Mouse (Mus musculus): Measurements from ENCODE around the gene Dctn5. TPM values are rescaled to one million over a fixed set of nuclear protein-coding genes. Genes with fewer than 3 reads are reported as not detected.

The Dctn5 gene
- polyA plus RNA-seq, 1 experiment from 2014 or later = 167 TPM

- Histone ChIP-seq H3K9me3 (ENCODE audit: control insufficient read depth, low read length) (no peaks in the 10 kb centered on the region), H3K4me3 (ENCODE audit: low read length) (peak overlapping the region; percentile 53), H3K9ac (ENCODE audit: low read depth, low read length) (peak overlapping the region; percentile 73), H3K4me2 (ENCODE audit: low read length) (peak overlapping the region; percentile 98), H3K27me3 (replicated peaks; ENCODE audit: control insufficient read depth, insufficient read depth, low read length) (no peaks in the 10 kb centered on the region), H3K27ac (ENCODE audit: low read depth, low read length) (peak overlapping the region; percentile 72; the same call in 1 of the 2 replicates), H3K4me1 (ENCODE audit: control insufficient read depth, insufficient read depth, low read depth, low read length) (peaks cover 17% of the 10 kb centered on the region), H3K36me3 (ENCODE audit: control insufficient read depth, insufficient read depth, low read length) (no peaks in the 10 kb centered on the region)
- ATAC-seq = no peak
- 5% methylated on average over 13 of the region's 13 CpGs for WGBS
Observed at GRCm38 (mm10) chr7:122158488-122158887, 25.6 kb downstream of the Dctn5 start.

DNA sequence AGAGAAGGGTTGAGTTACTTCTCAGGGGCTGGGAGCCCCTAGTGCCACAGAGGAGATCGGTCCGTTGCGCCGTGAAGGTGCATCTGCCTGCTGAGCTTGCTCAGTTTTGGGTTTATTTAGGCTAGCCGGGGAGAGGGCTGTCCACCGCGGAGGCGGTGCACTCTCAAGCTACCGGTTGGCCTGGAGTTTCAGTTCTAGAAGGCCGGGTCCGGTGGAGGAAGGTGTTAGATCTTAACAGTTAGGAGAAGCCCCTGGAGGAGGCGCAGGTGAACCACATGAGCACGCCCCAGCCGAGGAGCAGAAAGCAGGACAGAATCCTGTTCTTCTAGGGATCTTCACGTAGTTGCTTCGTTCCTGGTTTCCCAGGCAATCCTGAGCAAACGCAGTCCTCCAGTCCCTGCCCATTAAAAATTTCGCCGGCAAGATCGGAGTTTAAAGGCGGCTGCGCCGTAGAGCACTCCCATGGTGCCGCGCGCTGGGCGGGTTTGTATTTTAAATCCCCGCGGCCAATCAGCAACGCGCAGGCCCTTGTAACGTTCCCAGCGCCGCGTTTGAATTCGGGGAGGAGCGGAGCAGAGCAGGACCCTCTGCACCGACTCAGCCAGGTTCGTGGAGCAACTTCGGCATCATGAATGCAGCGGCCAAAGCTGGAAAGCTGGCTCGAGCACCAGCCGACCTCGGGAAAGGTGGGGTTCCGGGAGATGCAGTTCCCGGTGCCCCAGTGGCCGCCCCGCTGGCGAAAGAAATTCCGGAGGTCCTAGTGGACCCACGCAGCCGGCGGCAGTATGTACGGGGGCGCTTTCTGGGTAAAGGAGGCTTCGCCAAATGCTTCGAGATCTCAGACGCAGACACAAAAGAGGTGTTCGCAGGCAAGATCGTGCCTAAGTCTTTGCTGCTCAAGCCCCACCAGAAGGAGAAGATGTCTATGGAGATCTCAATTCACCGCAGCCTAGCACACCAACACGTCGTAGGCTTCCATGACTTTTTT lies 26.4 kb downstream of the Dctn5 start, which contains the start of gene Plk1:
Gene Plk1, plus strand, starts transcription at position 525 of the 988 bp plus-strand sequence.
- Histone ChIP-seq H3K27me3 (replicated peaks; ENCODE audit: control insufficient read depth, insufficient read depth, low read length) (no peaks in the 10 kb centered on the region), H3K9ac (ENCODE audit: low read depth, low read length) (peak within 1 kb of the TSS; percentile 73), H3K9me3 (ENCODE audit: control insufficient read depth, low read length) (no peaks in the 10 kb centered on the region), H3K36me3 (ENCODE audit: control insufficient read depth, insufficient read depth, low read length) (no peaks in the 10 kb centered on the region), H3K4me2 (ENCODE audit: low read length) (peak within 1 kb of the TSS; percentile 98), H3K4me1 (ENCODE audit: control insufficient read depth, insufficient read depth, low read depth, low read length) (peaks cover 17% of the 10 kb centered on the region), H3K4me3 (ENCODE audit: low read length) (peak within 1 kb of the TSS; percentile 53), H3K27ac (ENCODE audit: low read depth, low read length) (peak within 1 kb of the TSS; percentile 72)
- under 1% methylated on average over 63 of the region's 63 CpGs for WGBS
- ATAC-seq = peak; percentile 96

GRCm38 (mm10) chr7:122160037-122160436 lies 27.2 kb downstream of the Dctn5 start:
- WGBS = under 1% methylated on average over 12 of the region's 12 CpGs
- no peak for ATAC-seq
- Histone ChIP-seq H3K9me3 (ENCODE audit: control insufficient read depth, low read length) (no peaks in the 10 kb centered on the region), H3K9ac (ENCODE audit: low read depth, low read length) (peak overlapping the region; percentile 73), H3K4me3 (ENCODE audit: low read length) (peak overlapping the region; percentile 53), H3K4me2 (ENCODE audit: low read length) (peak overlapping the region; percentile 98), H3K27ac (ENCODE audit: low read depth, low read length) (no peak overlapping the region), H3K4me1 (ENCODE audit: control insufficient read depth, insufficient read depth, low read depth, low read length) (peaks cover 17% of the 10 kb centered on the region), H3K27me3 (replicated peaks; ENCODE audit: control insufficient read depth, insufficient read depth, low read length) (no peaks in the 10 kb centered on the region), H3K36me3 (ENCODE audit: control insufficient read depth, insufficient read depth, low read length) (no peaks in the 10 kb centered on the region)

DNA sequence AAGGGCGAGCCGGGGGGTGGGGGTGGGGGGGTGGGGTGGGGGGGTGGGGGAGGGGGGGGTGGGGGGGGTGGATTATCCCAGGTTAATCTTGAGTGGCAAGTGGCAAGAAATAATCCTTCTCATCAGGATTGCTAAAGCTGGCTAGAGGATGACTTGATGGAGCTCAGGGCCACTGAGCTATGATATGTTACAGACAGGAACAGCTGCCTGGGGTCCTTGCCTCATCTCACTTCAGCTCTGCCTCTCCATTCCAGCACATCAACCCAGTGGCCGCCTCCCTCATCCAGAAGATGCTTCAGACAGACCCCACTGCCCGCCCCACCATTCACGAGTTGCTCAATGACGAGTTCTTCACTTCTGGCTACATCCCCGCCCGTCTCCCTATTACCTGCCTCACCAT lies 30.9 kb downstream of the Dctn5 start:
- WGBS = 95% methylated on average over 6 of the region's 8 CpGs
- Histone ChIP-seq H3K9ac (ENCODE audit: low read depth, low read length) (no peak overlapping the region), H3K4me3 (ENCODE audit: low read length) (no peak overlapping the region), H3K36me3 (ENCODE audit: control insufficient read depth, insufficient read depth, low read length) (no peaks in the 10 kb centered on the region; the same call in 1 of the 2 replicates), H3K27me3 (replicated peaks; ENCODE audit: control insufficient read depth, insufficient read depth, low read length) (no peaks in the 10 kb centered on the region), H3K9me3 (ENCODE audit: control insufficient read depth, low read length) (no peaks in the 10 kb centered on the region), H3K27ac (ENCODE audit: low read depth, low read length) (no peak overlapping the region), H3K4me2 (ENCODE audit: low read length) (no peak overlapping the region), H3K4me1 (ENCODE audit: control insufficient read depth, insufficient read depth, low read depth, low read length) (peaks cover 9% of the 10 kb centered on the region)
- no peak for ATAC-seq

GRCm38 (mm10) chr7:122167203-122167602 lies 34.4 kb downstream of the Dctn5 start:
- 89% methylated on average over 7 of the region's 7 CpGs for WGBS
- ATAC-seq = no peak
- no peaks in the 10 kb centered on the region for H3K4me1 ChIP-seq (ENCODE audit: control insufficient read depth, insufficient read depth, low read depth, low read length)
- peaks cover 2% of the 10 kb centered on the region; the same call in 1 of the 2 replicates for H3K36me3 ChIP-seq (ENCODE audit: control insufficient read depth, insufficient read depth, low read length)
- H3K27me3 ChIP-seq (replicated peaks; ENCODE audit: control insufficient read depth, insufficient read depth, low read length) = no peaks in the 10 kb centered on the region
- no peak overlapping the region for H3K27ac ChIP-seq (ENCODE audit: low read depth, low read length)
- H3K4me2 ChIP-seq (ENCODE audit: low read length) = no peak overlapping the region
- no peak overlapping the region for H3K4me3 ChIP-seq (ENCODE audit: low read length)
- no peaks in the 10 kb centered on the region for H3K9me3 ChIP-seq (ENCODE audit: control insufficient read depth, low read length)
- H3K9ac ChIP-seq (ENCODE audit: low read depth, low read length) = no peak overlapping the region

DNA sequence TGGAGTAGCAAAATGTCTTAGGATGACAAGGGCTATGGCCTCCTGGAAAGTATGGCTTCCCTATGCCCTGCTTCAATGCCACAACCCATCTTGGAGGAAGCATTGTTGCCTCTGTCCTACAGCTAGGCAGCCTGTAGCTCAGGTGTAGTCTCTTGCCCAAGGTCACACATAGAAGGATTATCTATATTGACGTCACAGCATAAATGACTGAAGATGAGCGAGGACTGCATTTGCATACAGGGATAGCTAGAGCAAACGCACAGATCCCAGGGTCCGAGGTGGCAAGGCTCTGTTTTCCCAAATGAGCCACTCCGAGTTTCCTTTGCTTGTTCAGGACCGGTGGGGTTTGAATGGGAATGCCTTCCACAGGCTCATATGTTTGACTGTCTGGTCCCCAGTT lies 37.9 kb downstream of the Dctn5 start:
- Histone ChIP-seq H3K4me1 (ENCODE audit: control insufficient read depth, insufficient read depth, low read depth, low read length) (no peaks in the 10 kb centered on the region), H3K9me3 (ENCODE audit: control insufficient read depth, low read length) (no peaks in the 10 kb centered on the region), H3K4me3 (ENCODE audit: low read length) (no peak overlapping the region), H3K9ac (ENCODE audit: low read depth, low read length) (no peak overlapping the region), H3K4me2 (ENCODE audit: low read length) (no peak overlapping the region), H3K27ac (ENCODE audit: low read depth, low read length) (no peak overlapping the region), H3K36me3 (ENCODE audit: control insufficient read depth, insufficient read depth, low read length) (peaks cover 2% of the 10 kb centered on the region; the same call in 1 of the 2 replicates), H3K27me3 (replicated peaks; ENCODE audit: control insufficient read depth, insufficient read depth, low read length) (no peaks in the 10 kb centered on the region)
- ATAC-seq = no peak
- WGBS = 81% methylated on average over 6 of the region's 6 CpGs

DNA sequence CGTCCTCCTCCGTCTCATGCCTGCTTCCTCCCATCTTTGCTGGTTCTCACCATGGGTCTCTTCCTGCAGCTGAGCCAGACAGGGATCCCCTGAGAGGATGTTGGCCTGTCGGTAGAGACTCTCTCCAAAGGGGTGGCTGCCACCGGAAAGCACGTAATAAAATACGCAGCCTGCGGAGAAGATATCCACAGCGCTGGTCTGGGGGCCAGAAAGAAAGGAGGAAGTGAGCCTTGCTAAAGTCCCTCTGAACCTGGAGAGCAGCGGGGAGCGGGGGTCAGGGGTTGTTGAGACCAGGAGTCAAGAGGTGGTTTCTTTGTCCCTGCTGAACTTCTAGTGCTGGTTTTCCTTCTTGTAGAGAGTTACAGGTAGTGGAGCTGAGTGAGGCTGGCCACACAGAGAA lies 38.8 kb downstream of the Dctn5 start:
- WGBS = 75% methylated on average over 10 of the region's 10 CpGs
- ATAC-seq = no peak
- no peaks in the 10 kb centered on the region for H3K9me3 ChIP-seq (ENCODE audit: control insufficient read depth, low read length)
- H3K4me2 ChIP-seq (ENCODE audit: low read length) = no peak overlapping the region
- no peaks in the 10 kb centered on the region for H3K4me1 ChIP-seq (ENCODE audit: control insufficient read depth, insufficient read depth, low read depth, low read length)
- no peak overlapping the region for H3K9ac ChIP-seq (ENCODE audit: low read depth, low read length)
- 0 out of 2 replicates have a peak, but pooled peaks cover 2% of the 10 kb centered on the region for H3K36me3 ChIP-seq (ENCODE audit: control insufficient read depth, insufficient read depth, low read length)
- H3K27me3 ChIP-seq (replicated peaks; ENCODE audit: control insufficient read depth, insufficient read depth, low read length) = no peaks in the 10 kb centered on the region
- no peak overlapping the region for H3K4me3 ChIP-seq (ENCODE audit: low read length)
- H3K27ac ChIP-seq (ENCODE audit: low read depth, low read length) = no peak overlapping the region

DNA sequence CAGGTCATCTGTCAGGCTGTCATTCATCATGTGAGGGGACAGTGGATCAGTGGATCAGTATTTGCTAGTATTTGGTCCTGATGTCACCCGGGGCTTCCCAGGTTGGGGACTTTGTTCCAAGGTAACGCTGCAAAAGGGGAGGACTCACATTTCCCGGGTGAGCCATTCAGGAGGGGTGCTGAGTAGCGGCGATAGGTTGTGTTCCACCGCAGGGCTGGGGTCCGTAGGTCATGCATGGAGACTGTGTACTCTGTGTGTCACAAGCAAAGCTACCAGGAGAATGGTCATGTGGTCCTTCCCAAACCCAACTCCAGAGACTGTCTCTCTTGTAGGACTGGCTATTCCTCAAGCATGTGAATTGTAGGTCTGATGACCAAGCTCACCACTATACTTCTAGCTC lies 47.9 kb downstream of the Dctn5 start:
- H3K27me3 ChIP-seq (replicated peaks; ENCODE audit: control insufficient read depth, insufficient read depth, low read length) = no peaks in the 10 kb centered on the region
- no peaks in the 10 kb centered on the region for H3K9me3 ChIP-seq (ENCODE audit: control insufficient read depth, low read length)
- no peaks in the 10 kb centered on the region for H3K36me3 ChIP-seq (ENCODE audit: control insufficient read depth, insufficient read depth, low read length)
- WGBS = 88% methylated on average over 7 of the region's 7 CpGs
- no peak overlapping the region for H3K9ac ChIP-seq (ENCODE audit: low read depth, low read length)
- no peak for ATAC-seq
- H3K4me2 ChIP-seq (ENCODE audit: low read length) = no peak overlapping the region
- no peak overlapping the region for H3K27ac ChIP-seq (ENCODE audit: low read depth, low read length)
- no peaks in the 10 kb centered on the region for H3K4me1 ChIP-seq (ENCODE audit: control insufficient read depth, insufficient read depth, low read depth, low read length)
- no peak overlapping the region for H3K4me3 ChIP-seq (ENCODE audit: low read length)

DNA sequence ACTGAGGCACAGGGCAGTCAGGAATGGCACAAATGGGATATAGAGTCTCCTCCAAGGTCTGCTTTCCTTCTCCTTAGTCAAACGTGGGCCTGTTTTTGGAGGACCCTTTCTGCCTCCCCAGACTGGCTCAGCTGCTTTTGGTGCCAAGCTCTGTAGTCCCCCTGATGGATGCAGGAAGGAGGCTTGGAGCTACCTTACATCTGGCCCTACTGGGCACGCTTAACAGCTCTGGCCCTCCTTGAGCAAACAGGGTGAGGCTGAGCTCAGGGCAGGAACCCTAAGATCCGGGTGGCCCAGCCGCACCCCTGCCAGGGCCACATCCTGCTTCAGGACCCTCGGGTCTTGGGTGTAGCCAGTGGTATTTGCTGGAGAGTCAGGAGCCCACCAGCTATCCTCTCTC lies 51.7 kb downstream of the Dctn5 start:
- no peak overlapping the region for H3K4me2 ChIP-seq (ENCODE audit: low read length)
- H3K27ac ChIP-seq (ENCODE audit: low read depth, low read length) = no peak overlapping the region
- 79% methylated on average over 5 of the region's 5 CpGs for WGBS
- no peaks in the 10 kb centered on the region for H3K27me3 ChIP-seq (replicated peaks; ENCODE audit: control insufficient read depth, insufficient read depth, low read length)
- H3K9ac ChIP-seq (ENCODE audit: low read depth, low read length) = no peak overlapping the region
- no peaks in the 10 kb centered on the region for H3K36me3 ChIP-seq (ENCODE audit: control insufficient read depth, insufficient read depth, low read length)
- H3K4me3 ChIP-seq (ENCODE audit: low read length) = no peak overlapping the region
- no peak for ATAC-seq
- no peaks in the 10 kb centered on the region for H3K9me3 ChIP-seq (ENCODE audit: control insufficient read depth, low read length)
- no peaks in the 10 kb centered on the region for H3K4me1 ChIP-seq (ENCODE audit: control insufficient read depth, insufficient read depth, low read depth, low read length)
